Mouse (Mus musculus) heart, postnatal 0 days (tissue): Measurements from ENCODE around the gene Ndufs4. TPM values are rescaled to one million over a fixed set of nuclear protein-coding genes. Genes with fewer than 3 reads are reported as not detected.

Experiments
- ATAC-seq: fragments of 200-750 bp; cut with Nextera tagmentation; 2 replicates; pipeline ENCODE4 v1.8.0; 2017; ENCODE audit warnings: low read depth, moderate number of reproducible peaks, moderate library complexity; ENCODE audit not compliant: insufficient read depth
- DNase-seq: peaks from one replicate; pipeline ENCODE4 v3.0.0-alpha.2; 2016; ENCODE audit warnings: low spot score
- H3K27ac ChIP-seq: fragments of 300-500 bp; sonication (generic); 2 replicates; pipeline ENCODE4 v1.5.1; 2014; ENCODE audit warnings: low read depth, mild to moderate bottlenecking
- H3K27me3 ChIP-seq: fragments of 300-500 bp; sonication (generic); 2 replicates; pipeline ENCODE4 v1.6.1; 2014; ENCODE audit warnings: low read length, mixed read lengths; ENCODE audit not compliant: control insufficient read depth, insufficient read depth
- H3K36me3 ChIP-seq: fragments of 300-500 bp; sonication (generic); replicated peaks from 2 replicates; pipeline ENCODE4 v1.6.1; 2014; ENCODE audit warnings: low read length, mixed read lengths; ENCODE audit not compliant: control insufficient read depth, insufficient read depth
- H3K4me1 ChIP-seq: fragments of 300-500 bp; sonication (generic); 2 replicates; pipeline ENCODE4 v1.6.1; 2014; ENCODE audit warnings: antibody characterized with exemption; ENCODE audit not compliant: control insufficient read depth, insufficient read depth
- H3K4me2 ChIP-seq: fragments of 300-500 bp; sonication (generic); 2 replicates; pipeline ENCODE4 v1.6.1; 2014; ENCODE audit warnings: low read depth, mild to moderate bottlenecking, low read length, moderate library complexity
- H3K4me3 ChIP-seq: fragments of 300-500 bp; sonication (generic); 2 replicates; pipeline ENCODE4 v1.5.1; 2014; ENCODE audit warnings: low read depth, low read length
- H3K9ac ChIP-seq: fragments of 300-500 bp; sonication (generic); replicated peaks from 2 replicates; pipeline ENCODE4 v1.6.1; 2014; ENCODE audit warnings: low read depth, low read length, mixed read lengths
- H3K9me3 ChIP-seq: fragments of 300-500 bp; sonication (generic); replicated peaks from 2 replicates; pipeline ENCODE4 v1.6.1; 2016; ENCODE audit warnings: low read length; ENCODE audit not compliant: control insufficient read depth
- CTCF ChIP-seq: IDR thresholded peaks from 2 replicates; pipeline ENCODE4 v1.5.1; 2016; ENCODE audit warnings: antibody characterized with exemption, control low read depth, low read depth
- EP300 ChIP-seq: IDR thresholded peaks from 2 replicates; pipeline ENCODE4 v1.6.1; 2016; ENCODE audit warnings: antibody characterized with exemption, low read depth
- WGBS: fragments of 180-500 bp; shearing (Covaris S2); extraction: QIAGEN DNeasy Blood & Tissue Kit; methylation state at CpG from one replicate; pipeline ENCODE4 v1.1.7; 2014; 5-methylcytosine and 5-hydroxymethylcytosine counted together
- polyA plus RNA-seq: library from polyadenylated mRNA; unstranded; fragments of >200 nt; fragmentation: Nextera tagmentation; extraction: Ambion mirVana; gene quantifications from 2 replicates; pipeline ENCODE4 v1.2.1, GENCODE M21; 2015
- total RNA-seq: library from RNA; depleted of rRNA; stranded (reverse); fragments of >200 nt; gene quantifications from 2 replicates; pipeline ENCODE4 v1.2.3, GENCODE M21; 2014; ENCODE audit warnings: low replicate concordance

Ndufs4 gene
- total and polyA plus RNA-seq, 2 experiments from 2014 or later, result 144 to 717 TPM

DNA sequence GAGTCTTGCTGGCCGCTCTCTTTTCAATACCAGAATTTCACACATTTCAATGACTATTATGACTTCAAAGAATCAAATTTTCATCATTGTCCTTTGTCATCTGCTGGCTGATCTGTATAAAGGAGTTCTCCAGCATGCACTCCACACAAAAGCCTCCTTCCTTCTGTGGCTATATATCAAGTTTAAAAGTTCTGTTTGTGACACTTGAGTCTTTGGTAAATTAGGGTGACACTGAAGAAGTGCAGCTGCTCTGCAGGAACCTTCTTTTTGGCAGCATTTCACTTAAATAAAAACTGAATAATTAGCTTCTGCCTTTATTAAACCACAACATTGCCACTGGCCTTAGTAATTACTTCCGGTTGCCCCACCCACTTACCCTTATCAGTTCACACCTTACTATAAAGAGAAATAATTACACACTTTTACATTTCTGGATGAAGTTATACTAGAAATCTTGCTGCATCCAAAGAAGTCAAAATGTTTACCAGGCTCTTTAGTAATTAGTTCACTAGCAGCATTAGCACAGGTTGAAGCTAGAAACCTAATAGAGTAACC, 68.1 kb downstream of the Ndufs4 start:
- 80% methylated on average over 2 of the region's 2 CpGs for WGBS

DNA sequence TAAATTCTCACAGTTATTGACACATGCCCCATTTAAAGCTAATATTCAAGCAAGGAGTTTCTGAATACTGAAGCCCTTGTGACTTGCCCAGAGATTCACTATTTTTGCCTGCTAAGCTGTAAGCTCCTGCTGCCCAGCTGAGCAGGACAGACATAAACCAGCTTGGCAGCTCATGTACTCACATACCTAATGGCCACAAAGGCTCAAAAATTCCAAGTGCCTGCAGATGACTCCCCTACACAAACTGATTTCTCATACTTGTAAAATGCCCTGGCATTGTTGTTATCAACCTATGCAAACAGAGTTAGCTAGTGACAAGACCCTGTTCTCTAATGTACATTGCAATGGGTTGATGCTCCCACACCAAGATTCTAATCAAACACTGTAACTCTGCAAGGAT, 68.9 kb downstream of the Ndufs4 start:
- Histone ChIP-seq H3K36me3 (no peaks in the 10 kb centered on the region), H3K4me1 (no peaks in the 10 kb centered on the region), H3K9ac (no peak overlapping the region), H3K4me2 (no peak overlapping the region), H3K4me3 (no peak overlapping the region), H3K9me3 (no peaks in the 10 kb centered on the region), H3K27me3 (no peaks in the 10 kb centered on the region), H3K27ac (no peak overlapping the region)
- DNase-seq (no peak), ATAC-seq (no peak)
- no peak for TF ChIP-seq CTCF
- TF ChIP-seq EP300, result no peak

More for the DNA sequence above, 68.1 kb downstream of the Ndufs4 start:
- TF ChIP-seq CTCF (no peak), EP300 (no peak)
- H3K9ac ChIP-seq, result no peak overlapping the region
- no peaks in the 10 kb centered on the region for H3K27me3 ChIP-seq
- H3K4me1 ChIP-seq, result no peaks in the 10 kb centered on the region
- no peak overlapping the region for H3K4me2 ChIP-seq
- no peaks in the 10 kb centered on the region for H3K36me3 ChIP-seq
- ATAC-seq (no peak), DNase-seq (no peak)
- H3K9me3 ChIP-seq, result no peaks in the 10 kb centered on the region
- H3K27ac ChIP-seq, result no peak overlapping the region
- no peak overlapping the region for H3K4me3 ChIP-seq

DNA sequence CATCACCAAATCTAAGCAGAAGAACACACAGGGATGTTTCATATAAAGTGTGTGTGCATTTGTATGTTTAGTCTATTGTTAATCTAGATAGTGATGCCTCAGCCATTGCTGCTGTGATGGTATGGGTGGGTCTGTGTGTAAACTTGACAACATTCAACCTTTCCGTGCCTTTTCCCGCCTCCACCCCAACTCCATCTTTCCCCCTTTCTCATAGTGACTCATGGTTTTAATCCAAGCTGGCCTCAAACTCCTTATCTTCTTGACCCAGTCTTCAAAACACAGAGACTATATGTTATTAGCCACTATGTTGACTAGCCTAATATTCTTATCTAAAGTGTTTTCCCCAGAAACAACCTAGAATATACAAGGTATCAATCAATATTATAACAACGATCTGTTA, 72.7 kb downstream of the Ndufs4 start:
- 91% methylated on average over 3 of the region's 3 CpGs for WGBS
- Histone ChIP-seq H3K27ac (no peak overlapping the region), H3K4me2 (no peak overlapping the region), H3K9me3 (no peaks in the 10 kb centered on the region), H3K9ac (no peak overlapping the region), H3K27me3 (no peaks in the 10 kb centered on the region), H3K4me3 (no peak overlapping the region), H3K36me3 (no peaks in the 10 kb centered on the region), H3K4me1 (no peaks in the 10 kb centered on the region)
- no peak for TF ChIP-seq CTCF
- no peak for TF ChIP-seq EP300
- no peak for ATAC-seq
- DNase-seq, result no peak

DNA sequence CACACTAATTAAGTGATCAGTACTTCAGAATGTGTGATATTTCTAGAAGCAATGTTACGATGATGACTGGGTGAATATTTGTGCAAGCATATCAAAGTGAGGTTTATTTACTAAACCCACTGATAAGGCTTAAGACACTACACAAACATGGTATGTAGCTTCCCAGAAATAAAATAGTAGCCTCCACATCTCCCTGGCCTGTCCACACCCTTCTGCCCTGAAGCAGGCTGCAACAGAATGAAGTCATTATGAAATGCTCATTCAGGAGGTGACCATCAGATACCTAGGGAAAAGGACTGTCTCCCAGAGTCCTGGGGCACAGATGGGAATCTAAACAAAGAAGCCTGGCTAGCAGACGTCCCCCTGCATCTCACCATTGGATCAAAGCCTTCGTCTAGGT, 73.1 kb downstream of the Ndufs4 start:
- H3K36me3 ChIP-seq, result no peaks in the 10 kb centered on the region
- WGBS, result 81% methylated on average over 3 of the region's 3 CpGs
- TF ChIP-seq CTCF (no peak), EP300 (no peak)
- no peaks in the 10 kb centered on the region for H3K27me3 ChIP-seq
- DNase-seq (no peak), ATAC-seq (no peak)
- H3K9ac ChIP-seq, result no peak overlapping the region
- no peaks in the 10 kb centered on the region for H3K4me1 ChIP-seq
- no peak overlapping the region for H3K4me2 ChIP-seq
- no peaks in the 10 kb centered on the region for H3K9me3 ChIP-seq
- no peak overlapping the region for H3K27ac ChIP-seq
- no peak overlapping the region for H3K4me3 ChIP-seq

DNA sequence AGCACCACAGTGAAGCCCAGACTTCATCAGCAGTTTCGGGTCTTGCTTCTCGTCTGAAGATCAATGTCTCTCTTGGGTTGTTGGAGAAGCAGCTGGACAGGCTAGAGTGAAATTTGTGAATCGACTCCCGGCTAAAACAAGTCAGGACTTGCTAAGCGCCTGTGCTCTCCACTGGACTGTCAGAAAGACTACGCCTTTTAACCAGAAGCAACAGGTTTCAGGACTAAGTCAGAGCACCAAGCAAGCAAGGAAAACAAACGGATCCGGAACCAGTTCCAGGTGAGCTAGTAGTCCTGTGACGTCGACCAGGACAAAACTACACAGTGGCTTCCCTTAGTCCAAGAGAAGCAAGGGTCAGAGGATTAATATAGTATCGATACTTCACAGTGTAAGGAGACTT, 77.5 kb downstream of the Ndufs4 start:
- Histone ChIP-seq H3K27ac (no peak overlapping the region), H3K9me3 (no peaks in the 10 kb centered on the region)
- WGBS, result 95% methylated on average over 11 of the region's 11 CpGs

DNA sequence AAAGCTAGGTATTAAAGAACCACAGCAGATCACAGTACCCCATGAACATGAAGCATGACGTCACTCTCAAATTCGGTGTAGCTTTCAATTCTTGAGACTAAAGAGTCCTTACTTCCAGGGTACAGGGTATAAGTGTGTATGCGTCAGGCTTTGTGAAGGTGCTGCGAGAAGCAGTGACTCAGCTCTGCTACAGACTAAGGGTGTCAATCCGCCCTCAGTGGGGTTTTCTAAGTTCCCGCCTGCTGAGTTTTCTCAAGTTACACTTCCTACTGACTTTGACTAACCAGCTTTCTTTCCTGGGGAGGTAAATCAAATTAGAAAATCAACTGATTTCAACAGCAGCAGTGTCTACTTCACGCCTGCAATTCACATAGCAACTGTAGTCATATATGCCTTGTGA, 83.4 kb downstream of the Ndufs4 start:
- TF ChIP-seq EP300 (no peak), CTCF (no peak)
- ATAC-seq (no peak), DNase-seq (no peak)
- Histone ChIP-seq H3K4me1 (no peaks in the 10 kb centered on the region), H3K9me3 (no peaks in the 10 kb centered on the region), H3K4me2 (no peak overlapping the region), H3K4me3 (no peak overlapping the region), H3K9ac (no peak overlapping the region), H3K27ac (no peak overlapping the region), H3K36me3 (peaks cover 9% of the 10 kb centered on the region; the same call in 1 of the 2 replicates), H3K27me3 (no peaks in the 10 kb centered on the region)
- 87% methylated on average over 7 of the region's 7 CpGs for WGBS

More for the DNA sequence above, 77.5 kb downstream of the Ndufs4 start:
- H3K9ac ChIP-seq, result no peak overlapping the region
- H3K27me3 ChIP-seq, result no peaks in the 10 kb centered on the region
- no peak for DNase-seq
- no peak for ATAC-seq
- H3K4me1 ChIP-seq, result no peaks in the 10 kb centered on the region
- TF ChIP-seq EP300, result no peak
- TF ChIP-seq CTCF, result no peak
- H3K36me3 ChIP-seq, result peaks cover 4% of the 10 kb centered on the region; the same call in 1 of the 2 replicates
- no peak overlapping the region for H3K4me2 ChIP-seq
- H3K4me3 ChIP-seq, result no peak overlapping the region
